Mouse (Mus musculus): ENCODE data around the gene Agps.
A peak's percentile ranks its signal among the peaks of the same experiment; 100 is the strongest.

The Agps gene

DNA sequence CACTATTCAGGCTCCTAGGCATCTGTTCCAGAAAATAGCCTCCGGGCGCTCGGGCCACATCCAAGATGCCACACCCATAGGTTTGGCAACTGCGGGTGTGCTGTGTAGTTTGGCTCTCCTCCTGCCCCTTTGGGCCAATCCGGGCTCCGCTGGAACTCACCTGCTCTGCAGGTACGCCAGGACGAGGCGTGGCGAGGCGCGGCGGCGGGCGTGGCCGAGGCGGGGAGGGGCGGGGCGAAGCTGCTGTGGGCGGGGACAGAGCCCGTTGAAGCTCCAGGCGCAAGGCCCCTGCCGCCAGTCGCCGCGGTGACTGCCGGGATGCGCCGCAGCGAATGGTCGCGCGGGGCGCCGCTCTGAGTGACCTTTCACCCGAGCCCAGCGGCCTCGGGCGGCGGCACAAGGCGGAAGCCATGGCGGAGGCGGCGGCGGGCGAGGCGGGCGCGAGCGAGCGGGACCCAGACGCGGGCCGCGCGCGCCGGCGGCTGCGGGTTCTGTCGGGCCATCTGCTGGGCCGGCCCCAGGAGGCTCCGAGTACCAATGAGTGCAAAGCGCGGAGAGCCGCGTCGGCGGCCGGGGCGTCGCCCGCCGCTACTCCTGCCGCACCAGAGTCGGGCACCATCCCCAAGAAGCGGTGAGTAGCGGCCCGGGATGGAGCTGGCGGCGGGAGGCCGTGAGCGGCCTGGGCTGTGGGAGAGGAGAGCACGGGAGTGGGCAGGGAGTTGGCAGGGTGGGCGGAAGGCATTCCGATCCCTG, at the start of gene Agps:
Gene Agps, plus strand, starts transcription at position 297 of the 753 bp plus-strand sequence.
- DNase-seq (ENCODE audit: low read depth, low spot score): peak; percentile 92

GRCm38 (mm10) chr2:75786075-75786474, 45.9 kb upstream of the Agps start:
- DNase-seq (ENCODE audit: low read depth, low spot score): peak; percentile 72

DNA sequence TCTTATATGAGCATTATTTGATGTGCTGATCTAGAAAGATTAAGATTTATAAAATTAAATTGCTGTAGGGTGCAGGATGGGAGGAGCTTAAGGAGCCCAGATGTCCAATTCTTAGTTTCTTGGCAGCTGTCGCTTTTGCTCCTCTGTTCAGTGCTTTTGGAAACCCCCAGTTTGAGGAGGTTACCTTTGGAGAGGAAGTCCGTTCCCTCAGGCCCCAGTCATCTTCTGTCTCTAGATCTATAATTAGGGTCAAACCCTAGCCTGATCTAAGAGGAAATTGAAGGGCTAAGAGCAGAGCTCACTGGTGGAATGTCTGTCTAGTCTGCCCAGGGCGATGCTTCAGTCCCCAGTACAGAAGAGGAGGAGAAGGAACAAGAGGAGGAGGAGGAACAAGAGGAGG, 43.5 kb upstream of the Agps start:
- DNase-seq (ENCODE audit: low read depth, low spot score): peak; percentile 44

GRCm38 (mm10) chr2:75789959-75790523, 41.9 kb upstream of the Agps start:
- no peak for DNase-seq (ENCODE audit: low read depth, low spot score)

- no peak for DNase-seq (ENCODE audit: low read depth, low spot score)
Observed at GRCm38 (mm10) chr2:75791561-75792308, 40.2 kb upstream of the Agps start.

- no peak for DNase-seq (ENCODE audit: low read depth, low spot score)
Observed at GRCm38 (mm10) chr2:75792377-75793203, 39.4 kb upstream of the Agps start.

GRCm38 (mm10) chr2:75796181-75796580, 35.8 kb upstream of the Agps start:
- no peak for DNase-seq (ENCODE audit: low read depth, low spot score)

DNA sequence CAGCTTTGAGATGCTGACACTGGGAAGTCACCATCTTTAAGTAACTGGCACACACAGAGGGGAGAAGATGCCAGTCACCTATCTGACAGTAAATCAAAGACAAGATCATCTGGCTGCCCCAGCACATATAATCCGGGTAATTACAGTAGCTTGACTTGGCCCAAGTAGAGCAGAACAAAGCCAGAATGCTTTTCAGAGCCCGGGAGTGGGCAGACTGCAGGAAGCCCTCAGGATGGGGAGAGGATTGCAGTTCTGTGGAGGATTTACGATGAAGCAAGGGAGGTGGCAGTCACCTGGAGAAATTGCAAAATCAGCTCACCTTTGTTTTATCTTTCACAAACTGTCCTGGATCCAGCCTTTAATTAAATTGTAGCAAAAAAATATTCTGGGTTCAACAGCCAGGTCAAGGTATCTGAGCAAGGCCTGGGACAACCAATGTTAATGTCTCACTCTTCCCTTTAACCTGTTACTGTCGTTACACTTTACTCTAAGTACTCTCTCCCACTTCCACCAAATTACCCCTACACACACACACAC, 33.5 kb upstream of the Agps start:
- no peak for DNase-seq (ENCODE audit: low read depth, low spot score)

- no peak for DNase-seq (ENCODE audit: low read depth, low spot score)
Observed at GRCm38 (mm10) chr2:75805767-75806166, 26.2 kb upstream of the Agps start.

DNA sequence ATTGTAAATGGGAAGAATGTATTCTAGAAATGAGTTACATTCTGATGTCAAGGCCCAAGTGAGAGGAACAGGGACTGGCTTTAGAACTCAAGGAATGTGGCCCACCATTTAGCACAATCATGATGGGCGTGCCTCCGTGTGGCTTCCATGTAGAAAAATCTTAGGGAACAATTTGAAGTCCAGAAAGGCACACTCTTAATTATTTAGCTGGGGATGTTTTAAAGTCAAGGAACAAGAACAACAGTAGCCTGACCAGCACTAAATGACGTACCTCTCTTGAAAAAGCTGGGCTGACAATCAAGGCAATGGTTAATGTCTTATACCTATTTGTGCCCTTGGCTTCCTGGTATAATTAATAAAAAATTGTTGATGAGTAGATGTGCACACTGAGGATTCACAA, 25.1 kb upstream of the Agps start:
- DNase-seq (ENCODE audit: low read depth, low spot score): no peak

DNA sequence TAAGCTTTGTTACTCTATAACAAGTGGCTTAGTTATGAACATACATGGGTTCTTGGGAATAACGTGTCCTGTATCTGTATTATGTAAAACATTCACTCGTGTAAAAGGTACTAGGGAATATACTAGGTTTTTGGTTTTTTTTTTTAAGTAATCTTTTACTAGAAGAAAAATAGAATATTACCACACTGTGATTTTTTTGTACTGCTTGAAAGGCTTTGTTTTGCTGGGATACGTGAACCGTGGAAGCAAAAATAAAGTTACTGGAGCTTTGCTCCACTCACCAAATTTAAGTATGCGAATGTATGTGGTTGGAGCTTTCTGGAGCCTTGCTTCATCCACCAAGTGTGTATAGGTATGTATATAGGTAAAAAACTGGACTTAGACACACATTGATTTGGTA, 24.5 kb upstream of the Agps start:
- no peak for DNase-seq (ENCODE audit: low read depth, low spot score)

- no peak for DNase-seq (ENCODE audit: low read depth, low spot score)
Observed at GRCm38 (mm10) chr2:75814880-75815279, 17.1 kb upstream of the Agps start.

DNA sequence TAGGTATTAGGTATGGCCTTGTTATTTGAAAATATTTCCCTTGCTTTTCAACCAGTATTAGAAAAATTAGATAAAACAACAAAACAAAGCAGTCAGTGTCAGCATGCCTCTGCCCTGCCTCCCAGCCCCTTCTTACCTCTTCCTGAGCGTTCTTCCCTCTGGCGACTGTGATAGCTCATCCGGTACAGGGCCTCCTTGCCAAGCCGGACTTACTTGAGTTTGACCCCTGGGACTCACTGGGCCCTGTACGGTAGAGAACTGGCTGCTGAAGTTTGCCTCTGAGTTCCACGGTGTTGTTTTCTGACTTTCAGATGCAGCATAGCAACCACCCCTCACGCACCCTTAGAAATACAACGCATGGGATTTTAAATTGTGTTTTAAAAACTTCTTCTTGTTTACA, 16.5 kb upstream of the Agps start:
- no peak for DNase-seq (ENCODE audit: low read depth, low spot score)

DNA sequence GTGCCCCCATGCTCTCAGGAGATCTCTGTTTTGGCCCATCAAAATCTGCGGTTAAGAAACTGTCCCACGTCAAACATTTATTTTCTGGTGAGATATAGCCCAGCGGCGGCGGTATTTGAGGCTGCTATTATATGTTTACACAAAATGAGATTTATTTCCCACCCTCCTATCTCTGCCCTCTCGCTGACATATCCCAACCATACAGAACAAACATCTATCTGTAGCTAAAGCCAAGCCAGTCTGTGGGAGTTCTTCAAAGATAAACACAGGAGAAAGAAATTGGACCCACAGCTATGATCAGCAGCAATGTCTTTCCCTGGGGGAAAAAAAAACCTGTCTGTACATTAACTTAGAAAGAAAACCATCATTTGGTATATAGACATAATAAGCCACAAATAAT, 15.3 kb upstream of the Agps start:
- DNase-seq (ENCODE audit: low read depth, low spot score): no peak

DNA sequence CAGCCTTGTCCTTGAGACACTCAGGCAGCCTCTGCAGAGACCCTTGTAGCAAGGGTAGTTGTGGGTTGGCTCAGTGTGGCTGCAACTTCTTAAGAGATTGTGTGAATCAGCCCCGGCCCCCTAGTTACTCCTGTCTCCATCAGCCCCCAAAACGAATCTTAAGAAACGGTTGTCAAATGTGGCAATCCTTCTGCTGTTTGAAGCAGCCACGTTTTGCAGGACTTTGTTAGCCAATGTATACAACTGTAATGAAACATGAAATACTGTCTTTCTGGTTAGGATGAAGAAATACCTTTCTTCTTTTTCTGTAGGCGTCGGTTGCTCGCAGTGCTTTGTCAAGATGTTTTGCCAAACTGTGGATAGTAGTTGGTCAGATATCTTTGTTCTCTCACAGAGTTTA, 13.3 kb upstream of the Agps start:
- DNase-seq (ENCODE audit: low read depth, low spot score): no peak

DNA sequence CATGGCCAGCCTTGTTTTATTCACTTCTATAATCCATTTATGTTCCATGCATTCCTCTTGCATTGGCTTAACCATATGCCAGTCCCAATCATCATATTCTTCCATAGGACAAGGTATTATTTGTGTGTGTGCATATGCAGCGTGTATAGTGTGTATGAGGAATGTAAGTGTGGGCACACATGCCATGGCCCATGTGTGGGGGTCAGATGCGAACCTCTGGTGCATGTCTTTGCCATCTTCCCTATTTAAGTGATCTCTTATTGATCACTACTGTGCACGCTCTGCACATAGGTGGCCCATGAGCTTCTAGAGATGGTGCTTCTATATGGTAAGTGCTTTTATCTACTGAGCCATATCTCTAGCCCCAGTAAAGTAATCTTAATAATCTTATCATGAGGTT, 12.2 kb upstream of the Agps start:
- DNase-seq (ENCODE audit: low read depth, low spot score): no peak

GRCm38 (mm10) chr2:75821971-75822751, 9.8 kb upstream of the Agps start:
- no peak for DNase-seq (ENCODE audit: low read depth, low spot score)

DNA sequence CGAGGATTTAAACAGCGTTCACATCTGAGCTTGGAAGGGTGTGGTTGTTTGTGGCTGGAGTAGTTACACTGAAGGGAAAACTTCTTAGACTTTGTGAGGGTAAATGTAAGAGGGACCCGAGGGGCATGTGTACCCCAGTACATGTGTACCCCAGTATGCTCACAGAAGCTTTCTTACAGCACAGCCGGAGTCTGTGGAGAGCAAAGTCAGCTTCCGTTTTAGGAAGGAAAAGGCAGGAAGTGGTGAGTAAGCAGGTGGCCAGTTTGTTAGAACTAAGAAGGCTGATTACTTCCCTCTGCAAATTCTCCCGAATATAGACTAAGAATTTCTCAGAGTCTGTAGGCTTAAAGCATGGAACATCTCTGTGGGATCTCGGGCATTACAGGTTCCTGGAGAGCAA, 8.2 kb upstream of the Agps start:
- peak; percentile 39 for DNase-seq (ENCODE audit: low read depth, low spot score)

DNA sequence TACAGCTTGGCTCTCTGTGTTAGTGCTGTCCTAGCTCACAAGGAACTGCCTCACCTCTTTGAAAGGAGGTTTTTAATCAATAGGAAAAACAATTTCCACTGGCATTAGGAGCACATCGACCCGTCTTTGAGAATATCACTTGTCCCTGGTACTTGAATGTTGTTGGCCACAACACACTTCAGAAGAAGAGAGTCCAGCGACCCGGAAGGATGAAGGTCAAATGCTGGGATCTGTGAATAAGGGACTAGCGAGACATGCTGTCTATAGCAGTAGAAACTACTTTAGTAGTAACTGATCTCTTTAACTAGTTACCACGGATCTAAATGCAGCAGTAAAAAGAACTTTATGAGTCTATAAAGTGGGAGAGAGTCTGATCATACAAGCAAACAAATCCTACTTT, 7.8 kb upstream of the Agps start:
- no peak for DNase-seq (ENCODE audit: low read depth, low spot score)

DNA sequence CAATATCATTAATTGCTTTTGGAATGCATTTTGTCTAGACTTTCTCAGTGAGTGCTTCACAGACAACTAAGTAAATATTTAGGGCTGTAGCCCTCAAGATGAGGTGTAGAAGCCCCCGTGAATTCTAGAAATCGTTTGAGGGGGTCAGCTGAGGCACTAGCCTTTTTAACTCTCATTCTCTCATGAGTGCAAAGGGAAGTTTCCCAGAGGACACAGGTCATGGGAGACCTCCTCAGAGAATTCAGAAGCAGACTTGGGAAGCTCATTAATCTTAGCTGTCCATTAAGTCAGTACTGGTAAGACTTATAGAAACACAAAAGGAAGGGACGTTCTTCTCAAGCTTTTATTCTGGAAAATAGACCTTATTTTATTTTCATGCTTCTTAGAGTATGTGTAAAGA, 7.1 kb upstream of the Agps start:
- DNase-seq (ENCODE audit: low read depth, low spot score): no peak

- no peak for DNase-seq (ENCODE audit: low read depth, low spot score)
Observed at GRCm38 (mm10) chr2:75825603-75826002, 6.4 kb upstream of the Agps start.
